ENCODE assay signal across 8 mouse cellular contexts in genomic region chr10:80356737-80357136, GRCm38 (mm10). TPM values are rescaled to one million over a fixed set of nuclear protein-coding genes. Genes with fewer than 3 reads are reported as not detected.
DNase-seq lines count a peak whose midpoint lies in the region; ATAC-seq lines count a peak whose summit lies in the region.

No protein-coding gene starts in this region.

- peaks cover 82% of the 10 kb centered on the region for H3K27me3 ChIP-seq in heart, embryonic 16.5 days (ENCODE audit: control insufficient read depth, insufficient read depth, low read length)
- peaks cover 100% of the 10 kb centered on the region for H3K27me3 ChIP-seq in embryonic facial prominence, embryonic 10.5 days (replicated peaks; ENCODE audit: low read depth, poor library complexity, severe bottlenecking)
- H3K27me3 ChIP-seq in hindbrain, embryonic 12.5 days = peaks cover 95% of the 10 kb centered on the region
- peaks cover 88% of the 10 kb centered on the region for H3K27me3 ChIP-seq in midbrain, embryonic 13.5 days

- DNase-seq in heart, postnatal 25 days (ENCODE audit: low spot score) = no peak
- no peak for DNase-seq in embryonic facial prominence, embryonic 10.5 days (ENCODE audit: low spot score)
- no peak for DNase-seq in left cerebral cortex, postnatal 36 days (ENCODE audit: low spot score in 2 of 2)
- DNase-seq in gastrocnemius, postnatal 10 days = no peak

- H3K27ac ChIP-seq in heart, embryonic 16.5 days (ENCODE audit: low read length) = no peak overlapping the region
- H3K27ac ChIP-seq in embryonic facial prominence, embryonic 10.5 days (replicated peaks) = no peak overlapping the region
- no peak overlapping the region for H3K27ac ChIP-seq in hindbrain, embryonic 12.5 days
- no peak overlapping the region for H3K27ac ChIP-seq in midbrain, embryonic 13.5 days

- H3K9me3 ChIP-seq in heart, embryonic 16.5 days (replicated peaks; ENCODE audit: control insufficient read depth, low read length) = no peaks in the 10 kb centered on the region; the same call in 1 of the 2 replicates
- H3K9me3 ChIP-seq in embryonic facial prominence, embryonic 10.5 days = no peaks in the 10 kb centered on the region
- no peaks in the 10 kb centered on the region for H3K9me3 ChIP-seq in hindbrain, embryonic 12.5 days (replicated peaks)
- H3K9me3 ChIP-seq in midbrain, embryonic 13.5 days = no peaks in the 10 kb centered on the region

- peak overlapping the region; percentile 27 for H3K4me3 ChIP-seq in heart, embryonic 16.5 days (ENCODE audit: low read length)
- H3K4me3 ChIP-seq in embryonic facial prominence, embryonic 10.5 days = peak overlapping the region; percentile 51
- peak overlapping the region; percentile 29 for H3K4me3 ChIP-seq in hindbrain, embryonic 12.5 days
- H3K4me3 ChIP-seq in midbrain, embryonic 13.5 days (replicated peaks) = peak overlapping the region; percentile 36

- H3K4me2 ChIP-seq in heart, embryonic 16.5 days (ENCODE audit: low read depth, low read length) = peak overlapping the region; percentile 50
- peak overlapping the region; percentile 52 for H3K4me2 ChIP-seq in hindbrain, embryonic 12.5 days (replicated peaks)
- peak overlapping the region; percentile 50 for H3K4me2 ChIP-seq in midbrain, embryonic 13.5 days (replicated peaks)

- H3K36me3 ChIP-seq in heart, embryonic 16.5 days (ENCODE audit: control insufficient read depth, insufficient read depth) = no peaks in the 10 kb centered on the region
- H3K36me3 ChIP-seq in embryonic facial prominence, embryonic 10.5 days (replicated peaks) = no peaks in the 10 kb centered on the region
- H3K36me3 ChIP-seq in hindbrain, embryonic 12.5 days = no peaks in the 10 kb centered on the region
- H3K36me3 ChIP-seq in midbrain, embryonic 13.5 days = no peaks in the 10 kb centered on the region

- H3K4me1 ChIP-seq in heart, embryonic 16.5 days (ENCODE audit: control insufficient read depth, insufficient read depth, low read length) = peaks cover 5% of the 10 kb centered on the region; the same call in 1 of the 2 replicates
- H3K4me1 ChIP-seq in embryonic facial prominence, embryonic 10.5 days = peaks cover 28% of the 10 kb centered on the region
- H3K4me1 ChIP-seq in hindbrain, embryonic 12.5 days = peaks cover 16% of the 10 kb centered on the region
- H3K4me1 ChIP-seq in midbrain, embryonic 13.5 days (replicated peaks) = peaks cover 17% of the 10 kb centered on the region

- no peak overlapping the region for H3K9ac ChIP-seq in heart, embryonic 16.5 days (ENCODE audit: low read length)
- 0 out of 2 replicates have a peak overlapping the region, but pooled peaks have one; percentile 28 for H3K9ac ChIP-seq in hindbrain, embryonic 12.5 days
- peak overlapping the region; percentile 21; the same call in 1 of the 2 replicates for H3K9ac ChIP-seq in midbrain, embryonic 13.5 days (replicated peaks)

- intact Hi-C loops in heart, postnatal 25 days (cut with DNase I) = no loop called here
- intact Hi-C loops in left cerebral cortex, postnatal 36 days (cut with DNase I) = no loop called here

- WGBS in heart, embryonic 16.5 days = 3% methylated on average over 34 of the region's 34 CpGs
- 2% methylated on average over 34 of the region's 34 CpGs for WGBS in embryonic facial prominence, embryonic 10.5 days
- 2% methylated on average over 34 of the region's 34 CpGs for WGBS in hindbrain, embryonic 12.5 days
- WGBS in midbrain, embryonic 13.5 days = 1% methylated on average over 34 of the region's 34 CpGs

- ATAC-seq in heart, embryonic 16.5 days (replicated peaks; ENCODE audit: extremely low read depth, insufficient read depth, low FRiP score) = no peak
- ATAC-seq in hindbrain, embryonic 12.5 days (ENCODE audit: low FRiP score) = no peak
- ATAC-seq in midbrain, embryonic 13.5 days = no peak
- ATAC-seq in megakaryocyte-erythroid progenitor cell, adult 5-6 weeks (replicated peaks; ENCODE audit: low FRiP score, low TSS enrichment, poor library complexity, severe bottlenecking) = no peak

RNA-seq across cellular contexts. Expression of gene Plk5, which starts 0.5 kb away (rescaled TPM):
- polyA plus RNA-seq in heart, embryonic 16.5 days (2015; fragmentation: Nextera tagmentation; extraction: Ambion mirVana) = 0.07 and 0.14 TPM in 2 replicates
- total RNA-seq in heart, postnatal 25 days (2021) = under 1 TPM; 0.18 to 0.36 TPM
- polyA plus RNA-seq in embryonic facial prominence, embryonic 10.5 days (2016; fragmentation: Nextera tagmentation; extraction: Ambion mirVana) = 0.37 and 0.43 TPM in 2 replicates
- 0.35 and 0.50 TPM in 2 replicates for polyA plus RNA-seq in hindbrain, embryonic 12.5 days (2016; fragmentation: Nextera tagmentation; extraction: Ambion mirVana)
- polyA plus RNA-seq in midbrain, embryonic 13.5 days (2015; fragmentation: Nextera tagmentation; extraction: Ambion mirVana) = 0.96 and 1.3 TPM in 2 replicates
- 10 to 100 TPM; 16.9 to 33.1 TPM for total RNA-seq in left cerebral cortex, postnatal 36 days (2021)
- not detected for total RNA-seq in gastrocnemius, postnatal 10 days (2021)
- 0.79 TPM in 1 of 2 replicates, not detected in the other for total RNA-seq in megakaryocyte-erythroid progenitor cell, adult 5-6 weeks (2014; fragmentation: Nextera tagmentation)
- not detected in 2 replicates for total RNA-seq in megakaryocyte-erythroid progenitor cell, adult 5-6 weeks (2017)

RNA-seq across cellular contexts. Expression of gene Adamtsl5, which starts 8.5 kb away (rescaled TPM):
- polyA plus RNA-seq in heart, embryonic 16.5 days (2015; fragmentation: Nextera tagmentation; extraction: Ambion mirVana) = 15.5 and 16.0 TPM in 2 replicates
- total RNA-seq in heart, postnatal 25 days (2021) = 10 to 100 TPM; 68.4 to 71.7 TPM
- polyA plus RNA-seq in embryonic facial prominence, embryonic 10.5 days (2016; fragmentation: Nextera tagmentation; extraction: Ambion mirVana) = 0.65 and 0.88 TPM in 2 replicates
- 0.38 and 0.77 TPM in 2 replicates for polyA plus RNA-seq in hindbrain, embryonic 12.5 days (2016; fragmentation: Nextera tagmentation; extraction: Ambion mirVana)
- 0.39 and 0.61 TPM in 2 replicates for polyA plus RNA-seq in midbrain, embryonic 13.5 days (2015; fragmentation: Nextera tagmentation; extraction: Ambion mirVana)
- total RNA-seq in left cerebral cortex, postnatal 36 days (2021) = 10 to 100 TPM in 1 of 2 experiments, 1 to 10 TPM in 1; 7.5 to 10.0 TPM
- total RNA-seq in gastrocnemius, postnatal 10 days (2021) = 10 to 100 TPM; 15.2 to 20.4 TPM
- 1.5 and 3.3 TPM in 2 replicates for total RNA-seq in megakaryocyte-erythroid progenitor cell, adult 5-6 weeks (2014; fragmentation: Nextera tagmentation)
- total RNA-seq in megakaryocyte-erythroid progenitor cell, adult 5-6 weeks (2017) = 0.30 and 2.3 TPM in 2 replicates

RNA-seq across cellular contexts. Expression of gene Reep6, which starts 27.0 kb away (rescaled TPM):
- polyA plus RNA-seq in heart, embryonic 16.5 days (2015; fragmentation: Nextera tagmentation; extraction: Ambion mirVana) = 1.8 and 2.6 TPM in 2 replicates
- total RNA-seq in heart, postnatal 25 days (2021) = 1 to 10 TPM; 1.9 to 2.1 TPM
- polyA plus RNA-seq in embryonic facial prominence, embryonic 10.5 days (2016; fragmentation: Nextera tagmentation; extraction: Ambion mirVana) = 6.6 TPM in 2 replicates
- 3.2 and 4.1 TPM in 2 replicates for polyA plus RNA-seq in hindbrain, embryonic 12.5 days (2016; fragmentation: Nextera tagmentation; extraction: Ambion mirVana)
- polyA plus RNA-seq in midbrain, embryonic 13.5 days (2015; fragmentation: Nextera tagmentation; extraction: Ambion mirVana) = 3.0 and 3.1 TPM in 2 replicates
- total RNA-seq in left cerebral cortex, postnatal 36 days (2021) = 10 to 100 TPM; 10.6 to 11.5 TPM
- total RNA-seq in gastrocnemius, postnatal 10 days (2021) = 1 to 10 TPM; 2.1 to 2.4 TPM
- 23.1 and 23.7 TPM in 2 replicates for total RNA-seq in megakaryocyte-erythroid progenitor cell, adult 5-6 weeks (2014; fragmentation: Nextera tagmentation)
- 2.7 and 6.8 TPM in 2 replicates for total RNA-seq in megakaryocyte-erythroid progenitor cell, adult 5-6 weeks (2017)

RNA-seq across cellular contexts. Expression of gene Pcsk4, which starts 27.4 kb away (rescaled TPM):
- polyA plus RNA-seq in heart, embryonic 16.5 days (2015; fragmentation: Nextera tagmentation; extraction: Ambion mirVana) = 1.6 and 1.9 TPM in 2 replicates
- 1 to 10 TPM; 1.3 to 1.6 TPM for total RNA-seq in heart, postnatal 25 days (2021)
- polyA plus RNA-seq in embryonic facial prominence, embryonic 10.5 days (2016; fragmentation: Nextera tagmentation; extraction: Ambion mirVana) = 5.0 and 5.5 TPM in 2 replicates
- 2.2 and 2.8 TPM in 2 replicates for polyA plus RNA-seq in hindbrain, embryonic 12.5 days (2016; fragmentation: Nextera tagmentation; extraction: Ambion mirVana)
- polyA plus RNA-seq in midbrain, embryonic 13.5 days (2015; fragmentation: Nextera tagmentation; extraction: Ambion mirVana) = 1.9 and 2.1 TPM in 2 replicates
- total RNA-seq in left cerebral cortex, postnatal 36 days (2021) = 1 to 10 TPM; 4.9 to 6.2 TPM
- total RNA-seq in gastrocnemius, postnatal 10 days (2021) = 1 to 10 TPM in 1 of 2 experiments, under 1 TPM in 1; 0.75 to 1.5 TPM
- total RNA-seq in megakaryocyte-erythroid progenitor cell, adult 5-6 weeks (2014; fragmentation: Nextera tagmentation) = 16.1 and 23.0 TPM in 2 replicates
- total RNA-seq in megakaryocyte-erythroid progenitor cell, adult 5-6 weeks (2017) = 1.6 and 2.6 TPM in 2 replicates

RNA-seq across cellular contexts. Expression of gene Mex3d, which starts 30.7 kb away (rescaled TPM):
- 2.8 TPM in 2 replicates for polyA plus RNA-seq in heart, embryonic 16.5 days (2015; fragmentation: Nextera tagmentation; extraction: Ambion mirVana)
- total RNA-seq in heart, postnatal 25 days (2021) = 1 to 10 TPM; 7.5 to 8.8 TPM
- 6.4 and 7.1 TPM in 2 replicates for polyA plus RNA-seq in embryonic facial prominence, embryonic 10.5 days (2016; fragmentation: Nextera tagmentation; extraction: Ambion mirVana)
- 21.4 and 24.8 TPM in 2 replicates for polyA plus RNA-seq in hindbrain, embryonic 12.5 days (2016; fragmentation: Nextera tagmentation; extraction: Ambion mirVana)
- 15.9 and 18.6 TPM in 2 replicates for polyA plus RNA-seq in midbrain, embryonic 13.5 days (2015; fragmentation: Nextera tagmentation; extraction: Ambion mirVana)
- total RNA-seq in left cerebral cortex, postnatal 36 days (2021) = 10 to 100 TPM; 18.1 to 23.4 TPM
- 10 to 100 TPM in 1 of 2 experiments, 1 to 10 TPM in 1; 8.9 to 12.2 TPM for total RNA-seq in gastrocnemius, postnatal 10 days (2021)
- 8.0 and 9.1 TPM in 2 replicates for total RNA-seq in megakaryocyte-erythroid progenitor cell, adult 5-6 weeks (2014; fragmentation: Nextera tagmentation)
- total RNA-seq in megakaryocyte-erythroid progenitor cell, adult 5-6 weeks (2017) = 13.0 and 14.7 TPM in 2 replicates

Comparison
In these comparisons a context has a peak if more than half of its experiments do, and no peak if none do; other contexts are left out.
1. RNA of gene Plk5, which starts 0.5 kb away (total RNA-seq): 16.9 to 33.1 TPM in left cerebral cortex, postnatal 36 days; 0.18 to 0.36 TPM in heart, postnatal 25 days, not detected in gastrocnemius, postnatal 10 days and 0.79 TPM in megakaryocyte-erythroid progenitor cell, adult 5-6 weeks; every median in the first group is over 4 times any median in the second.
2. Peak in every context shown above with its lines, with median percentiles within 50 percentile points of each other: H3K4me2 ChIP-seq and H3K4me3 ChIP-seq.